Mouse (Mus musculus) MEL (cell line): ENCODE results near the gene Gm5150. TPM values are rescaled to one million over a fixed set of nuclear protein-coding genes. Genes with fewer than 3 reads are reported as not detected.
"Not testable (repeated sequence)": the region's sequence is repeated elsewhere in the genome, so short reads cannot be mapped to it uniquely, and the experiment has no call there.

Experiments
- DNase-seq: peaks from one replicate; pipeline ENCODE4 v3.0.0; 2011; ENCODE audit warnings: low read depth, low spot score
- H3K27ac ChIP-seq: 2 replicates; pipeline ENCODE4 v1.5.1; 2012; ENCODE audit warnings: low read depth, mild to moderate bottlenecking, control low read depth, low read length, moderate library complexity; ENCODE audit not compliant: control insufficient read depth
- H3K27me3 ChIP-seq, 2 experiments: fragments of 150-350 bp in 1 of 2; sonication (generic) in 1 of 2; 2 replicates each; pipeline ENCODE4 v1.6.1; 2012; ENCODE audit warnings: low read length in 2 of 2, mild to moderate bottlenecking in 2 of 2, improper control_type of control experiment in 1 of 2, moderate library complexity in 1 of 2; ENCODE audit not compliant: insufficient read depth in 2 of 2, control insufficient read depth in 1 of 2
- H3K36me3 ChIP-seq, 2 experiments: 2 replicates each; pipeline ENCODE4 v1.6.1; 2012 to 2014; ENCODE audit warnings: low read length in 2 of 2, improper control_type of control experiment in 1 of 2, inconsistent platforms in 1 of 2, mild to moderate bottlenecking in 1 of 2; ENCODE audit not compliant: insufficient read depth in 2 of 2, control insufficient read depth in 1 of 2
- H3K4me1 ChIP-seq, 2 experiments: fragments of 150-350 bp in 1 of 2; sonication (generic) in 1 of 2; 2 replicates each; pipeline ENCODE4 v1.6.1; 2012; ENCODE audit warnings: low read length in 2 of 2, improper control_type of control experiment in 1 of 2, mild to moderate bottlenecking in 1 of 2; ENCODE audit not compliant: insufficient read depth in 2 of 2, control insufficient read depth in 1 of 2
- H3K4me3 ChIP-seq, 2 experiments: fragments of 150-350 bp in 1 of 2; sonication (generic) in 1 of 2; 2 replicates each; pipeline ENCODE4 v1.5.1; 2012; ENCODE audit warnings: low read depth in 2 of 2, low read length in 2 of 2, mild to moderate bottlenecking in 2 of 2, moderate library complexity in 2 of 2, control low read depth in 1 of 2, improper control_type of control experiment in 1 of 2; ENCODE audit not compliant: control insufficient read depth in 1 of 2, insufficient read depth in 1 of 2
- H3K79me2 ChIP-seq: 2 replicates; pipeline ENCODE4 v1.6.1; 2012; ENCODE audit warnings: mild to moderate bottlenecking, low read length, moderate library complexity; ENCODE audit not compliant: control insufficient read depth, poor library complexity, insufficient read depth
- H3K9ac ChIP-seq: 2 replicates; pipeline ENCODE4 v1.6.1; 2012; ENCODE audit warnings: low read depth, mild to moderate bottlenecking, control low read depth, low read length, moderate library complexity; ENCODE audit not compliant: control insufficient read depth, poor library complexity, severe bottlenecking
- H3K9me3 ChIP-seq: fragments of 150-350 bp; sonication (generic); replicated peaks from 2 replicates; pipeline ENCODE4 v1.6.1; 2012; ENCODE audit warnings: mild to moderate bottlenecking, low read length, improper control_type of control experiment, moderate library complexity; ENCODE audit not compliant: insufficient read depth
- BHLHE40 ChIP-seq: IDR thresholded peaks from 2 replicates; pipeline ENCODE4 v1.6.1; 2012; ENCODE audit warnings: low read depth, mild to moderate bottlenecking, inconsistent platforms, low read length, improper control_type of control experiment, borderline replicate concordance
- CHD1 ChIP-seq: IDR thresholded peaks from 2 replicates; pipeline ENCODE4 v1.6.1; 2012; ENCODE audit warnings: low read depth, mild to moderate bottlenecking, inconsistent platforms, low read length, improper control_type of control experiment
- CHD2 ChIP-seq: IDR thresholded peaks from 2 replicates; pipeline ENCODE4 v1.6.1; 2011; ENCODE audit warnings: low read length, improper control_type of control experiment
- CTCF ChIP-seq, 3 experiments: IDR thresholded peaks in 2 of 3; conservative IDR thresholded peaks in 1 of 3; 2 replicates each; pipeline ENCODE4 v1.5.1; 2011 to 2012; ENCODE audit warnings: low read length in 3 of 3, low read depth in 2 of 3, mild to moderate bottlenecking in 2 of 3, improper control_type of control experiment in 1 of 3, inconsistent platforms in 1 of 3, mixed read lengths in 1 of 3, moderate library complexity in 1 of 3; ENCODE audit not compliant: control insufficient read depth in 1 of 3, insufficient read depth in 1 of 3, poor library complexity in 1 of 3, severe bottlenecking in 1 of 3
- EP300 ChIP-seq, 2 experiments: IDR thresholded peaks; 2 replicates each; pipeline ENCODE4 v1.6.1; 2011; ENCODE audit warnings: improper control_type of control experiment in 2 of 2, low read length in 2 of 2, low read depth in 1 of 2, mild to moderate bottlenecking in 1 of 2
- ETS1 ChIP-seq: IDR thresholded peaks from 2 replicates; pipeline ENCODE4 v1.6.1; 2012; ENCODE audit warnings: low read depth, mild to moderate bottlenecking, inconsistent platforms, low read length, improper control_type of control experiment, moderate library complexity
- GABPA ChIP-seq: IDR thresholded peaks from 2 replicates; pipeline ENCODE4 v1.6.1; 2012; ENCODE audit warnings: low read depth, mild to moderate bottlenecking, inconsistent platforms, low read length, improper control_type of control experiment, moderate library complexity
- GATA1 ChIP-seq: IDR thresholded peaks from 2 replicates; pipeline ENCODE4 v1.6.1; 2011; ENCODE audit warnings: low read depth, low read length, improper control_type of control experiment
- HCFC1 ChIP-seq: IDR thresholded peaks from 2 replicates; pipeline ENCODE4 v1.6.1; 2012; ENCODE audit warnings: low read depth, mild to moderate bottlenecking, inconsistent platforms, low read length, improper control_type of control experiment, moderate library complexity
- JUND ChIP-seq: IDR thresholded peaks from 2 replicates; pipeline ENCODE4 v1.6.1; 2011; ENCODE audit warnings: low read depth, mild to moderate bottlenecking, improper control_type of control experiment, low read length
- KAT2A ChIP-seq: conservative IDR thresholded peaks from 2 replicates; pipeline ENCODE4 v1.6.1; 2012; ENCODE audit warnings: low read depth, low read length, improper control_type of control experiment, inconsistent platforms
- MAFK ChIP-seq: IDR thresholded peaks from 2 replicates; pipeline ENCODE4 v1.6.1; 2011; ENCODE audit warnings: low read depth, mild to moderate bottlenecking, low read length, improper control_type of control experiment, borderline replicate concordance
- MAX ChIP-seq: IDR thresholded peaks from 2 replicates; pipeline ENCODE4 v1.6.1; 2011; ENCODE audit warnings: low read length, improper control_type of control experiment
- MXI1 ChIP-seq: IDR thresholded peaks from 2 replicates; pipeline ENCODE4 v1.6.1; 2011; ENCODE audit warnings: mild to moderate bottlenecking, low read depth, low read length, improper control_type of control experiment
- MYB ChIP-seq: IDR thresholded peaks from 2 replicates; pipeline ENCODE4 v1.6.1; 2011; ENCODE audit warnings: mild to moderate bottlenecking, low read depth, low read length, improper control_type of control experiment
- MYC ChIP-seq: IDR thresholded peaks from 2 replicates; pipeline ENCODE4 v1.6.1; 2011; ENCODE audit warnings: low read depth, mild to moderate bottlenecking, low read length, improper control_type of control experiment, moderate library complexity
- NELFE ChIP-seq: IDR thresholded peaks from 2 replicates; pipeline ENCODE4 v1.6.1; 2011; ENCODE audit warnings: low read depth, low read length, improper control_type of control experiment
- NRF1 ChIP-seq: IDR thresholded peaks from 2 replicates; pipeline ENCODE4 v1.6.1; 2014; ENCODE audit warnings: low read depth, mild to moderate bottlenecking, inconsistent platforms, low read length, improper control_type of control experiment, moderate library complexity; ENCODE audit not compliant: poor library complexity, insufficient read depth, severe bottlenecking
- POLR2AphosphoS2 ChIP-seq: IDR thresholded peaks from 2 replicates; pipeline ENCODE4 v1.6.1; 2011; ENCODE audit warnings: low read length, improper control_type of control experiment
- RCOR1 ChIP-seq: IDR thresholded peaks from 2 replicates; pipeline ENCODE4 v1.6.1; 2012; ENCODE audit warnings: low read depth, mild to moderate bottlenecking, inconsistent platforms, low read length, improper control_type of control experiment
- SIN3A ChIP-seq: IDR thresholded peaks from 2 replicates; pipeline ENCODE4 v1.6.1; 2012; ENCODE audit warnings: low read length, improper control_type of control experiment, inconsistent platforms
- TAL1 ChIP-seq: IDR thresholded peaks from 2 replicates; pipeline ENCODE4 v1.6.1; 2012; ENCODE audit warnings: mild to moderate bottlenecking, inconsistent platforms, low read length, moderate library complexity, mixed read lengths
- TCF12 ChIP-seq: IDR thresholded peaks from 2 replicates; pipeline ENCODE4 v1.6.1; 2014; ENCODE audit warnings: low read depth, mild to moderate bottlenecking, inconsistent platforms, low read length, improper control_type of control experiment, moderate library complexity
- UBTF ChIP-seq: IDR thresholded peaks from 2 replicates; pipeline ENCODE4 v1.6.1; 2012; ENCODE audit warnings: low read depth, mild to moderate bottlenecking, inconsistent platforms, low read length, improper control_type of control experiment, moderate library complexity, borderline replicate concordance; ENCODE audit not compliant: insufficient read depth
- USF1 ChIP-seq: IDR thresholded peaks from 2 replicates; pipeline ENCODE4 v1.6.1; 2014; ENCODE audit warnings: low read depth, mild to moderate bottlenecking, inconsistent platforms, low read length, improper control_type of control experiment, moderate library complexity
- USF2 ChIP-seq, 2 experiments: IDR thresholded peaks; 2 replicates each; pipeline ENCODE4 v1.6.1; 2011 to 2012; ENCODE audit warnings: improper control_type of control experiment in 2 of 2, low read length in 2 of 2, borderline replicate concordance in 1 of 2, inconsistent platforms in 1 of 2, low read depth in 1 of 2, mild to moderate bottlenecking in 1 of 2; ENCODE audit not compliant: insufficient read depth in 1 of 2
- ZKSCAN1 ChIP-seq: IDR thresholded peaks from 2 replicates; pipeline ENCODE4 v1.6.1; 2012; ENCODE audit warnings: low read depth, mild to moderate bottlenecking, inconsistent platforms, low read length, improper control_type of control experiment, moderate library complexity
- ZMIZ1 ChIP-seq: IDR thresholded peaks from 2 replicates; pipeline ENCODE4 v1.6.1; 2012; ENCODE audit warnings: low read depth, mild to moderate bottlenecking, inconsistent platforms, low read length, improper control_type of control experiment, moderate library complexity
- ZNF384 ChIP-seq: IDR thresholded peaks from 2 replicates; pipeline ENCODE4 v1.6.1; 2012; ENCODE audit warnings: low read depth, mild to moderate bottlenecking, inconsistent platforms, low read length, improper control_type of control experiment
- polyA plus RNA-seq, 2 experiments: library from polyadenylated mRNA; stranded (reverse) in 1 of 2; unstranded in 1 of 2; fragments of >175 nt in 1 of 2; fragments of >200 nt in 1 of 2; gene quantifications; 2 replicates each; pipeline versions ENCODE4 v1.2.1 to v1.2.4; 2012; ENCODE audit warnings: low replicate concordance in 2 of 2, low read depth in 1 of 2; ENCODE audit not compliant: insufficient read length in 2 of 2, insufficient read depth in 1 of 2, missing spikeins in 1 of 2
- total RNA-seq: library from RNA; depleted of rRNA; stranded (reverse); fragments of 300-350 nt; gene quantifications from 2 replicates; pipeline ENCODE4 v1.2.3, GENCODE M21; 2012

Gm5150 gene
- total and polyA plus RNA-seq, 3 experiments: not detected

GRCm38 (mm10) chr3:16007827-16008226 is 1.6 kb upstream of the Gm5150 start:
- no peak for DNase-seq
- Histone ChIP-seq H3K27me3 (no peaks in the 10 kb centered on the region), H3K9ac (no peak overlapping the region), H3K4me3 (no peak overlapping the region), H3K9me3 (no peaks in the 10 kb centered on the region), H3K4me1 (no peaks in the 10 kb centered on the region), H3K27ac (no peak overlapping the region), H3K79me2 (no peaks in the 10 kb centered on the region), H3K36me3 (no peaks in the 10 kb centered on the region)
- TF ChIP-seq MXI1 (no peak), TCF12 (no peak), USF2 (IDR thresholded peaks at IDR 0.05; ENCODE audit: borderline replicate concordance in 1 of 2, insufficient read depth in 1 of 2, low read depth in 1 of 2, low read length in 2 of 2) (no peak), JUND (no peak), POLR2AphosphoS2 (no peak), BHLHE40 (no peak), ZMIZ1 (no peak), RCOR1 (no peak), NELFE (no peak), GATA1 (no peak), ZKSCAN1 (no peak), NRF1 (no peak), GABPA (no peak), MYC (no peak), ZNF384 (no peak), EP300 (IDR thresholded peaks at IDR 0.05; ENCODE audit: low read depth in 1 of 2, low read length in 2 of 2) (no peak), CTCF (IDR thresholded peaks at IDR 0.05 in 2 of 3, conservative IDR thresholded peaks at IDR 0.05 in 1 of 3; ENCODE audit: control insufficient read depth in 1 of 3, insufficient read depth in 1 of 3, low read depth in 2 of 3, low read length in 3 of 3, poor library complexity in 1 of 3, severe bottlenecking in 1 of 3) (no peak), MAFK (no peak), MYB (no peak), MAX (no peak)

- no peaks in the 10 kb centered on the region for H3K36me3 ChIP-seq
Measured at GRCm38 (mm10) chr3:16003890-16004633, 2.2 kb downstream of the Gm5150 start.

GRCm38 (mm10) chr3:15999479-15999878 is 6.8 kb downstream of the Gm5150 start:
- H3K9ac ChIP-seq, H3K4me1 ChIP-seq, H3K79me2 ChIP-seq, H3K4me3 ChIP-seq, H3K27ac ChIP-seq, H3K9me3 ChIP-seq, H3K27me3 ChIP-seq, H3K36me3 ChIP-seq, DNase-seq: not testable (repeated sequence)

More at GRCm38 (mm10) chr3:16003890-16004633, 2.2 kb downstream of the Gm5150 start:
- no peak for TF ChIP-seq CTCF (IDR thresholded peaks at IDR 0.05 in 2 of 3, conservative IDR thresholded peaks at IDR 0.05 in 1 of 3; ENCODE audit: control insufficient read depth in 1 of 3, insufficient read depth in 1 of 3, low read depth in 2 of 3, low read length in 3 of 3, poor library complexity in 1 of 3, severe bottlenecking in 1 of 3)
- TF ChIP-seq ETS1: no peak
- no peak for TF ChIP-seq USF1
- TF ChIP-seq CHD2: no peak
- no peak for TF ChIP-seq UBTF
- TF ChIP-seq HCFC1: no peak
- TF ChIP-seq KAT2A: no peak
- TF ChIP-seq SIN3A: no peak
- no peak for TF ChIP-seq ZMIZ1
- no peak for TF ChIP-seq TAL1
- no peak for TF ChIP-seq MYB
- TF ChIP-seq CHD1: no peak
- no peak for TF ChIP-seq ZNF384
- no peak for TF ChIP-seq TCF12
- TF ChIP-seq MXI1: no peak
- TF ChIP-seq USF2 (IDR thresholded peaks at IDR 0.05; ENCODE audit: borderline replicate concordance in 1 of 2, insufficient read depth in 1 of 2, low read depth in 1 of 2, low read length in 2 of 2): no peak
- no peak overlapping the region for H3K27ac ChIP-seq
- no peak overlapping the region for H3K4me3 ChIP-seq
- H3K4me1 ChIP-seq: no peaks in the 10 kb centered on the region
- no peaks in the 10 kb centered on the region for H3K79me2 ChIP-seq
- no peaks in the 10 kb centered on the region for H3K27me3 ChIP-seq
- no peak for DNase-seq
- no peak overlapping the region for H3K9ac ChIP-seq
- no peaks in the 10 kb centered on the region for H3K9me3 ChIP-seq
